Mouse (Mus musculus): ENCODE data around the gene Gpbp1l1. TPM values are rescaled to one million over a fixed set of nuclear protein-coding genes. Genes with fewer than 3 reads are reported as not detected.

The Gpbp1l1 gene
- polyA plus RNA-seq, 1 experiment from 2014 or later: 33.7 TPM

- no peak for ATAC-seq (replicated peaks; ENCODE audit: low FRiP score)
- no peaks in the 10 kb centered on the region for H3K27me3 ChIP-seq (replicated peaks; ENCODE audit: control insufficient read depth, insufficient read depth, low read length)
- WGBS: 2% methylated on average over 15 of the region's 15 CpGs
- DNase-seq (ENCODE audit: low spot score): no peak
- H3K9ac ChIP-seq (ENCODE audit: low read depth, low read length): peak overlapping the region; percentile 81
- peak overlapping the region; percentile 83 for H3K4me2 ChIP-seq
- peak overlapping the region; percentile 93 for H3K27ac ChIP-seq (ENCODE audit: low read depth, low read length)
- H3K9me3 ChIP-seq (ENCODE audit: control insufficient read depth, low read length): no peaks in the 10 kb centered on the region
- H3K4me1 ChIP-seq (replicated peaks; ENCODE audit: control insufficient read depth, insufficient read depth, low read length): peaks cover 8% of the 10 kb centered on the region; the same call in 1 of the 2 replicates
- H3K4me3 ChIP-seq (ENCODE audit: low read depth, low read length): peak overlapping the region; percentile 83
- H3K36me3 ChIP-seq (ENCODE audit: control insufficient read depth, insufficient read depth, low read length): peaks cover 4% of the 10 kb centered on the region; the same call in 1 of the 2 replicates
Measured at GRCm38 (mm10) chr4:116558151-116558882, 859 bp downstream of the Gpbp1l1 start.

GRCm38 (mm10) chr4:116595793-116596192 is 38.3 kb downstream of the Gpbp1l1 start:
- 80% methylated on average over 8 of the region's 8 CpGs for WGBS
- H3K4me3 ChIP-seq (ENCODE audit: low read depth, low read length): no peak overlapping the region
- H3K9ac ChIP-seq (ENCODE audit: low read depth, low read length): no peak overlapping the region
- peaks cover 30% of the 10 kb centered on the region for H3K36me3 ChIP-seq (ENCODE audit: control insufficient read depth, insufficient read depth, low read length)
- H3K9me3 ChIP-seq (ENCODE audit: control insufficient read depth, low read length): no peaks in the 10 kb centered on the region
- no peak overlapping the region for H3K27ac ChIP-seq (ENCODE audit: low read depth, low read length)
- peak overlapping the region; percentile 76; the same call in 1 of the 2 replicates for H3K4me2 ChIP-seq
- peaks cover 18% of the 10 kb centered on the region for H3K4me1 ChIP-seq (replicated peaks; ENCODE audit: control insufficient read depth, insufficient read depth, low read length)
- ATAC-seq (replicated peaks; ENCODE audit: low FRiP score) (no peak), DNase-seq (ENCODE audit: low spot score) (peak; percentile 11)
- no peaks in the 10 kb centered on the region for H3K27me3 ChIP-seq (replicated peaks; ENCODE audit: control insufficient read depth, insufficient read depth, low read length)

DNA sequence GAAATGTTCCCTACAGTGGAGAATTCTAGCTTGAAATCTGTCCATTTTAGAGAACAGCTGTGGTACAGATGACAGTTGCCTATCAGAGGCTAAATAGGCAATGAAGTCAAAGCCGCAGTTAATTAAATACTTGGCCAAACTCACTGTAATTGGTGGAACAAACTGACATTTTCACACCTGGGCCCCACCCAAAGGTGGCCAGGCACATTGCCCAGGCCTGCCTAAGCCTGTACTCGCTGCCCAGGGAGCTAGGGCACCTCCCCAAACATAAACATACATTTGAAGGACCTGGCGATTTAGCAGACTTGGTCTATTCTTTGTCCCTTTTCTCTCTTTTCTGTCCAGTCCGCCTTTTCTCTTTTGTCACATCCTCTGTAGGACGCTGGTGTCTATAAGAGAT is 38.9 kb downstream of the Gpbp1l1 start, which contains the start of gene Ccdc17:
Ccdc17 (plus strand) TSS at position 276 of the 400 bp plus-strand sequence.
- Histone ChIP-seq H3K27me3 (replicated peaks; ENCODE audit: control insufficient read depth, insufficient read depth, low read length) (no peaks in the 10 kb centered on the region), H3K4me1 (replicated peaks; ENCODE audit: control insufficient read depth, insufficient read depth, low read length) (peaks cover 18% of the 10 kb centered on the region), H3K9ac (ENCODE audit: low read depth, low read length) (peak within 1 kb of the TSS; percentile 62), H3K4me2 (peak within 1 kb of the TSS; percentile 76), H3K9me3 (ENCODE audit: control insufficient read depth, low read length) (no peaks in the 10 kb centered on the region), H3K4me3 (ENCODE audit: low read depth, low read length) (peak within 1 kb of the TSS; percentile 63), H3K27ac (ENCODE audit: low read depth, low read length) (peak within 1 kb of the TSS; percentile 2; the same call in 1 of the 2 replicates), H3K36me3 (ENCODE audit: control insufficient read depth, insufficient read depth, low read length) (peaks cover 28% of the 10 kb centered on the region)
- 33% methylated on average over 5 of the region's 5 CpGs for whole genome bisulfite sequencing
- ATAC-seq (replicated peaks; ENCODE audit: low FRiP score): no peak
- no peak for DNase-seq (ENCODE audit: low spot score)

- Histone ChIP-seq H3K27ac (ENCODE audit: low read depth, low read length) (peak overlapping the region; percentile 2; the same call in 1 of the 2 replicates), H3K27me3 (replicated peaks; ENCODE audit: control insufficient read depth, insufficient read depth, low read length) (no peaks in the 10 kb centered on the region), H3K4me2 (peak overlapping the region; percentile 76), H3K9ac (ENCODE audit: low read depth, low read length) (peak overlapping the region; percentile 62), H3K9me3 (ENCODE audit: control insufficient read depth, low read length) (no peaks in the 10 kb centered on the region), H3K36me3 (ENCODE audit: control insufficient read depth, insufficient read depth, low read length) (peaks cover 24% of the 10 kb centered on the region), H3K4me3 (ENCODE audit: low read depth, low read length) (peak overlapping the region; percentile 63), H3K4me1 (replicated peaks; ENCODE audit: control insufficient read depth, insufficient read depth, low read length) (peaks cover 18% of the 10 kb centered on the region)
- DNase-seq (ENCODE audit: low spot score): peak; percentile 91
- under 1% methylated on average over 50 of the region's 50 CpGs for WGBS
- peak; percentile 94 for ATAC-seq (replicated peaks; ENCODE audit: low FRiP score)
Measured at GRCm38 (mm10) chr4:116596978-116597881, 39.8 kb downstream of the Gpbp1l1 start.

DNA sequence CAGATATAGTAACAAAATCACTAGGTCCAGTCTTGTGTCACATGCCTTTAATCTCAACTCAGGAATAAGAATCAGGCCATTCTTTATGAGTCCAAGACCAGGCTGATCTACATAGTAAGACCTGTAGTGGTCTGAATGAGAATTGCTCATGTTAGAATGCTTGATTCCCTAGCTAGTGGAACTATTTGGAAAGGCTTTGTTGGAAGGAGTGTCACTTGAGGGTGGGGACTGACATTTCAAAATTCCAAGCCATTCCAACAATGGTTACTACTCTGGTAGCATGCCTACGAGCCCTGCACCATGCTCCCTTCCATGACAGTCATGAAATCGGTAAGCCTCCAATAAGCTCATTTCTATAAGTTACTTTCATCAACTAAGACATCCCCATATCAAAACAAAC is 55.2 kb downstream of the Gpbp1l1 start:
- no peak overlapping the region for H3K27ac ChIP-seq (ENCODE audit: low read depth, low read length)
- no peak overlapping the region for H3K4me3 ChIP-seq (ENCODE audit: low read depth, low read length)
- no peak for DNase-seq (ENCODE audit: low spot score)
- ATAC-seq (replicated peaks; ENCODE audit: low FRiP score): no peak
- no peak overlapping the region for H3K9ac ChIP-seq (ENCODE audit: low read depth, low read length)
- no peaks in the 10 kb centered on the region for H3K27me3 ChIP-seq (replicated peaks; ENCODE audit: control insufficient read depth, insufficient read depth, low read length)
- 93% methylated on average over 2 of the region's 2 CpGs for WGBS
- H3K4me1 ChIP-seq (replicated peaks; ENCODE audit: control insufficient read depth, insufficient read depth, low read length): no peaks in the 10 kb centered on the region
- H3K36me3 ChIP-seq (ENCODE audit: control insufficient read depth, insufficient read depth, low read length): peaks cover 45% of the 10 kb centered on the region
- no peak overlapping the region for H3K4me2 ChIP-seq
- H3K9me3 ChIP-seq (ENCODE audit: control insufficient read depth, low read length): no peaks in the 10 kb centered on the region

DNA sequence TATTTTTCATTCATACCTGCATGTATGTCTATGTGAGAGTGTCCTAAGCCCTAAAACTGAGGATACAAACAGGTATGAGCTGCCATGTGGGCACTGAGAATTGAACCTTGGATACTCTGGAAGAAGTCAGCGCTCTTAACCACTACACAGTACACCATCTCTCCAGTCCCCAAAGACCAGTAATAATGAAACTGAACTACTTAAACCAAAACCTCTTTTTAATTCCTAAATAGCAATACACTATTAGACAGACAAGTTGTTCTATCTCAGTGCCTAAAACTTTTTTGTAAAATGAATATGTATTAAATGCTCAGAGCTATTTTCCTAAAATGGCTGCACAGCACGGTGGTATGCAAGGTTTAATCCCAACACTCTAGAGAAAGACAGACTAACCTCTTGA is 57.8 kb downstream of the Gpbp1l1 start:
- Histone ChIP-seq H3K4me1 (replicated peaks; ENCODE audit: control insufficient read depth, insufficient read depth, low read length) (no peaks in the 10 kb centered on the region), H3K36me3 (ENCODE audit: control insufficient read depth, insufficient read depth, low read length) (peaks cover 54% of the 10 kb centered on the region), H3K9ac (ENCODE audit: low read depth, low read length) (no peak overlapping the region), H3K27me3 (replicated peaks; ENCODE audit: control insufficient read depth, insufficient read depth, low read length) (no peaks in the 10 kb centered on the region), H3K4me3 (ENCODE audit: low read depth, low read length) (no peak overlapping the region), H3K4me2 (no peak overlapping the region), H3K27ac (ENCODE audit: low read depth, low read length) (no peak overlapping the region), H3K9me3 (ENCODE audit: control insufficient read depth, low read length) (no peaks in the 10 kb centered on the region)
- no peak for DNase-seq (ENCODE audit: low spot score)
- 97% methylated on average over 2 of the region's 2 CpGs for WGBS
- ATAC-seq (replicated peaks; ENCODE audit: low FRiP score): no peak

DNA sequence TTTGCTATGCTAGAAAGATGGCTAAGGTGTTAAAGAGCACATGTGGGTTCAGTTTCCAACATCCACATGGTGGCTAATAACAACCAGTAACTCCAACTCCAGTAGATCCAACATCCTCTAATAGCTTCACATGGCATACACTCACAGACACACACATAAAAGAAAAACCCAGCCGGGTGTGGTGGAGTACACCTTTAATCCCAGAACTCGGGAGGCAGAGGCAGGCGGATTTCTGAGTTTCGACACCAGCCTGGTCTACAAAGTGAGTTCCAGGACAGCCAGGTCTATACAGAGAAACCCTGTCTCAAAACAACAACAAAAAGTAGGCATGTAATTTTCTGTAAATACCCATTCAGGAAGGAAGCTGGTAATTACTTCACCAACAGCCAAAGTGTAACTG is 67.4 kb downstream of the Gpbp1l1 start:
- WGBS: 87% methylated on average over 4 of the region's 4 CpGs
- ATAC-seq (replicated peaks; ENCODE audit: low FRiP score): no peak

DNA sequence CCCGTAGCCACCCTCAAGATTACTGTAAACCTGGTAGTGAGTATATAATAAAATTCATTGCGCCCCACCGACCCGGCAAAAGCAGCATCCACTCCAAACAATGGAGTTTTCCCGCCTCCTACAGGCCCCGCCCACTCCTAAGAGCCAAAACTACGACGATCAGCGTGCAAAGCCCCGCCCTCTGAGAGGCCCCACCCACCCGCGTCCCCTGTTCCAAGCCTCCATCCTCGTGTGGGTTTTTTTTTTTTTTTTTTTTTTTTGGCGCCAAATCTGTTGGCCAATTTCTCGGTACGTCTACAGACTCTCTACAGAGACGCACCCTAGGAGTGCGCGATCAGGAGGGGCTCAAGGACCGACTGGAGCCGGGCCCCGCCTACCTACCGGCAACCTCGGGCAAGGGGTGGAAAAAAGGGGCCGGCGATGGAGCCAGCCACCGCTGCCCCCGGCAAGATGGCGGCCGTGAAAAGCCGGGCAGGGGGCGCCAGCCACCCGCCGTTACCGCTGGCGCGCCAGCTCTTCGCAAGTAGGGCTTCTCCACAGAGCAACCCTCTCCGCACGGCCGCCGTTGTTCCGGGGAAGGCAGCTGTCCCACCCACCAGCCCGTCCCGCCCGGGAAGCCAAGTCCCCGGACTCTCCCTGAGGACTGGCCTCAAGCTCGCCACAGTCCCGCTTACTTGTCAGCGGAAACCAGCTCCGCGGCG is 69.3 kb downstream of the Gpbp1l1 start:
- ATAC-seq (replicated peaks; ENCODE audit: low FRiP score) (peak; percentile 79), DNase-seq (ENCODE audit: low spot score) (peak; percentile 88)
- H3K36me3 ChIP-seq (ENCODE audit: control insufficient read depth, insufficient read depth, low read length): no peaks in the 10 kb centered on the region
- peak overlapping the region; percentile 94 for H3K27ac ChIP-seq (ENCODE audit: low read depth, low read length)
- H3K4me1 ChIP-seq (replicated peaks; ENCODE audit: control insufficient read depth, insufficient read depth, low read length): no peaks in the 10 kb centered on the region; the same call in 1 of the 2 replicates
- peak overlapping the region; percentile 85 for H3K4me2 ChIP-seq
- no peaks in the 10 kb centered on the region for H3K27me3 ChIP-seq (replicated peaks; ENCODE audit: control insufficient read depth, insufficient read depth, low read length)
- no peaks in the 10 kb centered on the region for H3K9me3 ChIP-seq (ENCODE audit: control insufficient read depth, low read length)
- peak overlapping the region; percentile 97 for H3K9ac ChIP-seq (ENCODE audit: low read depth, low read length)
- H3K4me3 ChIP-seq (ENCODE audit: low read depth, low read length): peak overlapping the region; percentile 91
- WGBS: under 1% methylated on average over 52 of the region's 53 CpGs

More for the DNA sequence above, 67.4 kb downstream of the Gpbp1l1 start:
- no peaks in the 10 kb centered on the region for H3K9me3 ChIP-seq (ENCODE audit: control insufficient read depth, low read length)
- H3K4me2 ChIP-seq: peak overlapping the region; percentile 85; the same call in 1 of the 2 replicates
- H3K27ac ChIP-seq (ENCODE audit: low read depth, low read length): no peak overlapping the region
- DNase-seq (ENCODE audit: low spot score): no peak
- no peaks in the 10 kb centered on the region for H3K27me3 ChIP-seq (replicated peaks; ENCODE audit: control insufficient read depth, insufficient read depth, low read length)
- no peak overlapping the region for H3K9ac ChIP-seq (ENCODE audit: low read depth, low read length)
- 0 out of 2 replicates have a peak overlapping the region, but pooled peaks have one; percentile 91 for H3K4me3 ChIP-seq (ENCODE audit: low read depth, low read length)
- peaks cover 11% of the 10 kb centered on the region; the same call in 1 of the 2 replicates for H3K36me3 ChIP-seq (ENCODE audit: control insufficient read depth, insufficient read depth, low read length)
- no peaks in the 10 kb centered on the region; the same call in 1 of the 2 replicates for H3K4me1 ChIP-seq (replicated peaks; ENCODE audit: control insufficient read depth, insufficient read depth, low read length)
